Mouse (Mus musculus) thymus, postnatal 25 days (tissue): ENCODE measurements around the gene Gm10665.
"Not testable (repeated sequence)": the region's sequence is repeated elsewhere in the genome, so short reads cannot be mapped to it uniquely, and the experiment has no call there.

Source experiments
- DNase-seq: peaks from one replicate; pipeline ENCODE4 v3.0.0; 2022

Gm10665 gene

GRCm38 (mm10) chr7:22463975-22464374, at the start of gene Gm10665:
TSS of gene Gm10665 (minus strand) at chr7:22464075.
- DNase-seq: not testable (repeated sequence)

- not testable (repeated sequence) for DNase-seq
These were observed 35.7 kb upstream of the Gm10665 start, which contains the start of gene Vmn1r151 for GRCm38 (mm10) chr7:22499578-22499977. TSS of gene Vmn1r151 (minus strand) at chr7:22499678.

GRCm38 (mm10) chr7:22438129-22438528, 25.7 kb downstream of the Gm10665 start, which contains the start of gene Vmn1r149:
TSS of gene Vmn1r149 (minus strand) at chr7:22438229.
- DNase-seq: not testable (repeated sequence)

DNA sequence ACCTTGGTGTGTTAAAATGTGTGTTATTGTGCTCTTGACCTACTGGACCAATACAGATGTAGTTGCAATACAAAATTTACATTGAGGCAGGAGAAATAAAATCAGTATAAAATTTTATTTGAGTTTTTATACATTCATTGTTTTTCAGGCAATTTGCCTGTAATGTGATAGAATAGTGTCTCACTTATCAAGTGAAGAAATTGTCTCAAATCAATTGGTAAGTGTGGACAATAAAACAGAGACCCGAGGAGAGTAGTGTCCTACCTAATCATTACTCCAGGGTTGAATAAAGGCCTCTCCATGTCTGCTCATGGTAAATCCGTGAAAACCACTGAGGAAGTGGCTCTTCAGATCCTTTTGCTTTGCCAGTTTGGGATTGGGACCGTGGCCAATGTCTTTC, 50.6 kb downstream of the Gm10665 start, which contains the start of gene Vmn1r148:
TSS of gene Vmn1r148 (plus strand) at position 301 of the 400 bp plus-strand sequence.
- not testable (repeated sequence) for DNase-seq
